8 mouse cellular contexts compared by ENCODE assay signal in genomic region chr14:19976421-19977270, GRCm38 (mm10). TPM values are rescaled to one million over a fixed set of nuclear protein-coding genes. Genes with fewer than 3 reads are reported as not detected.
DNase-seq lines count a peak whose midpoint lies in the region; ATAC-seq and TF ChIP-seq lines count a peak whose summit lies in the region.

No protein-coding gene starts in this region.

- peak overlapping the region; percentile 64 for H3K4me2 ChIP-seq in embryonic facial prominence, embryonic 15.5 days (replicated peaks)
- peak overlapping the region; percentile 89 for H3K4me2 ChIP-seq in heart, embryonic 12.5 days
- H3K4me2 ChIP-seq in kidney, embryonic 15.5 days, result peak overlapping the region; percentile 66
- H3K4me2 ChIP-seq in liver, embryonic 13.5 days, result peak overlapping the region; percentile 56
- peak overlapping the region; percentile 80 for H3K4me2 ChIP-seq in myocyte (ENCODE audit: low read depth)
- peak overlapping the region; percentile 71 for H3K4me2 ChIP-seq in stomach, embryonic 14.5 days (replicated peaks; ENCODE audit: low read depth, low read length)

- H3K9ac ChIP-seq in embryonic facial prominence, embryonic 15.5 days, result peak overlapping the region; percentile 21
- H3K9ac ChIP-seq in heart, embryonic 12.5 days, result peak overlapping the region; percentile 77
- H3K9ac ChIP-seq in kidney, embryonic 15.5 days, result peak overlapping the region; percentile 59
- H3K9ac ChIP-seq in liver, embryonic 13.5 days, result 0 out of 2 replicates have a peak overlapping the region, but pooled peaks have one; percentile 4
- peak overlapping the region; percentile 38; the same call in 1 of the 2 replicates for H3K9ac ChIP-seq in stomach, embryonic 14.5 days (replicated peaks; ENCODE audit: low read depth, low read length)

- no peaks in the 10 kb centered on the region for H3K27me3 ChIP-seq in embryonic facial prominence, embryonic 15.5 days
- no peaks in the 10 kb centered on the region for H3K27me3 ChIP-seq in heart, embryonic 12.5 days (replicated peaks)
- no peaks in the 10 kb centered on the region for H3K27me3 ChIP-seq in kidney, embryonic 15.5 days
- H3K27me3 ChIP-seq in liver, embryonic 13.5 days, result peaks cover 29% of the 10 kb centered on the region
- H3K27me3 ChIP-seq in myocyte (ENCODE audit: control insufficient read depth, insufficient read depth, insufficient read length), result no peaks in the 10 kb centered on the region
- H3K27me3 ChIP-seq in stomach, embryonic 14.5 days (ENCODE audit: control insufficient read depth, insufficient read depth, low read length), result no peaks in the 10 kb centered on the region

- H3K9me3 ChIP-seq in embryonic facial prominence, embryonic 15.5 days (replicated peaks), result no peaks in the 10 kb centered on the region
- no peaks in the 10 kb centered on the region for H3K9me3 ChIP-seq in heart, embryonic 12.5 days (replicated peaks)
- H3K9me3 ChIP-seq in kidney, embryonic 15.5 days (replicated peaks), result no peaks in the 10 kb centered on the region
- H3K9me3 ChIP-seq in liver, embryonic 13.5 days (replicated peaks), result no peaks in the 10 kb centered on the region
- H3K9me3 ChIP-seq in stomach, embryonic 14.5 days (ENCODE audit: control insufficient read depth, low read depth, low read length), result no peaks in the 10 kb centered on the region

- peak overlapping the region; percentile 47 for H3K4me3 ChIP-seq in embryonic facial prominence, embryonic 15.5 days (replicated peaks)
- H3K4me3 ChIP-seq in heart, embryonic 12.5 days, result peak overlapping the region; percentile 63
- H3K4me3 ChIP-seq in kidney, embryonic 15.5 days (replicated peaks), result peak overlapping the region; percentile 49
- peak overlapping the region; percentile 43 for H3K4me3 ChIP-seq in liver, embryonic 13.5 days (replicated peaks)
- peak overlapping the region; percentile 10 for H3K4me3 ChIP-seq in myocyte
- H3K4me3 ChIP-seq in stomach, embryonic 14.5 days (ENCODE audit: low read depth, low read length), result peak overlapping the region; percentile 41

- peak; percentile 52 for TF ChIP-seq POLR2A in myocyte (IDR thresholded peaks at IDR 0.05; ENCODE audit: insufficient read length, low read depth)

- H3K27ac ChIP-seq in embryonic facial prominence, embryonic 15.5 days (replicated peaks), result peak overlapping the region; percentile 86
- H3K27ac ChIP-seq in heart, embryonic 12.5 days (ENCODE audit: poor library complexity, severe bottlenecking), result peak overlapping the region; percentile 30
- peak overlapping the region; percentile 94 for H3K27ac ChIP-seq in kidney, embryonic 15.5 days
- H3K27ac ChIP-seq in liver, embryonic 13.5 days, result peak overlapping the region; percentile 34; the same call in 1 of the 2 replicates
- H3K27ac ChIP-seq in stomach, embryonic 14.5 days (ENCODE audit: low read length), result peak overlapping the region; percentile 86

- peak; percentile 71 for ATAC-seq in CD4-positive, CD25-positive, alpha-beta regulatory T cell, adult 4 months
- ATAC-seq in embryonic facial prominence, embryonic 15.5 days (ENCODE audit: insufficient number of reproducible peaks, low FRiP score, low TSS enrichment, low read depth), result peak; percentile 97
- peak; percentile 92 for ATAC-seq in heart, embryonic 12.5 days (ENCODE audit: insufficient number of reproducible peaks, low FRiP score)
- ATAC-seq in kidney, embryonic 15.5 days (replicated peaks; ENCODE audit: low FRiP score), result peak; percentile 98
- peak; percentile 88 for ATAC-seq in liver, embryonic 13.5 days (ENCODE audit: low read depth)
- ATAC-seq in stomach, embryonic 14.5 days (ENCODE audit: insufficient number of reproducible peaks, insufficient read depth, low FRiP score, low read depth), result peak; percentile 94

- H3K36me3 ChIP-seq in embryonic facial prominence, embryonic 15.5 days, result no peaks in the 10 kb centered on the region
- no peaks in the 10 kb centered on the region for H3K36me3 ChIP-seq in heart, embryonic 12.5 days
- no peaks in the 10 kb centered on the region for H3K36me3 ChIP-seq in kidney, embryonic 15.5 days
- no peaks in the 10 kb centered on the region for H3K36me3 ChIP-seq in liver, embryonic 13.5 days
- H3K36me3 ChIP-seq in myocyte (ENCODE audit: control insufficient read depth, insufficient read depth), result no peaks in the 10 kb centered on the region
- H3K36me3 ChIP-seq in stomach, embryonic 14.5 days (ENCODE audit: control insufficient read depth, insufficient read depth, low read length), result no peaks in the 10 kb centered on the region

- DNase-seq in adrenal gland, postnatal 36 days, result peak; percentile 74 to 84
- DNase-seq in liver, embryonic 13.5 days, result peak; percentile 44

- no peaks in the 10 kb centered on the region for H3K79me2 ChIP-seq in myocyte (ENCODE audit: control insufficient read depth, insufficient read depth)

- H3K4me1 ChIP-seq in embryonic facial prominence, embryonic 15.5 days, result peaks cover 21% of the 10 kb centered on the region
- H3K4me1 ChIP-seq in heart, embryonic 12.5 days (replicated peaks), result peaks cover 20% of the 10 kb centered on the region
- H3K4me1 ChIP-seq in kidney, embryonic 15.5 days, result peaks cover 22% of the 10 kb centered on the region
- H3K4me1 ChIP-seq in liver, embryonic 13.5 days (replicated peaks), result peaks cover 20% of the 10 kb centered on the region
- H3K4me1 ChIP-seq in stomach, embryonic 14.5 days (ENCODE audit: control insufficient read depth, insufficient read depth, low read length), result peaks cover 15% of the 10 kb centered on the region; the same call in 1 of the 2 replicates

- 1% methylated on average over 24 of the region's 24 CpGs for WGBS in embryonic facial prominence, embryonic 15.5 days
- WGBS in heart, embryonic 12.5 days, result under 1% methylated on average over 24 of the region's 24 CpGs
- under 1% methylated on average over 21 of the region's 24 CpGs for WGBS in kidney, embryonic 15.5 days
- under 1% methylated on average over 24 of the region's 24 CpGs for WGBS in liver, embryonic 13.5 days (ENCODE audit: insufficient replicate concordance)
- under 1% methylated on average over 24 of the region's 24 CpGs for WGBS in stomach, embryonic 14.5 days

- no peak overlapping the region for H3ac ChIP-seq in myocyte (ENCODE audit: control insufficient read depth, insufficient read length)

TF ChIP-seq in myocyte, 11 proteins besides CTCF, POLR2A, EP300 and RAD21:
- TF ChIP-seq E2F4 (IDR thresholded peaks at IDR 0.05; ENCODE audit: insufficient read depth), result no peak
- no peak for TF ChIP-seq MAX (IDR thresholded peaks at IDR 0.05; ENCODE audit: low read depth)
- no peak for TF ChIP-seq MYOD1 (IDR thresholded peaks at IDR 0.05; ENCODE audit: control insufficient read depth in 1 of 3, insufficient read length in 2 of 3, low read depth in 2 of 3)
- TF ChIP-seq TCF12 (IDR thresholded peaks at IDR 0.05; ENCODE audit: insufficient read depth, poor library complexity, severe bottlenecking), result no peak
- TF ChIP-seq CEBPB (IDR thresholded peaks at IDR 0.05; ENCODE audit: insufficient read depth, poor library complexity, severe bottlenecking), result no peak
- TF ChIP-seq MYOG (IDR thresholded peaks at IDR 0.05; ENCODE audit: control insufficient read depth in 1 of 3, insufficient read depth in 1 of 3, insufficient read length in 2 of 3, low read depth in 2 of 3), result no peak
- TF ChIP-seq TCF3 (IDR thresholded peaks at IDR 0.05; ENCODE audit: insufficient read length, low read depth), result no peak
- no peak for TF ChIP-seq POLR2AphosphoS2 (IDR thresholded peaks at IDR 0.05; ENCODE audit: insufficient read length, low read depth)
- no peak for TF ChIP-seq SRF (IDR thresholded peaks at IDR 0.05; ENCODE audit: control insufficient read depth, insufficient read length, low read depth)

RNA-seq across cellular contexts. Expression of gene Gng2, which starts 0.8 kb away (rescaled TPM):
- 10 to 100 TPM; 39.1 to 54.2 TPM for polyA plus RNA-seq in CD4-positive, CD25-positive, alpha-beta regulatory T cell, adult 4 months (2017; shearing (Covaris generic))
- 10 to 100 TPM; 28.6 to 33.5 TPM for total RNA-seq in adrenal gland, postnatal 36 days (2021)
- polyA plus RNA-seq in embryonic facial prominence, embryonic 15.5 days (2015; fragmentation: Nextera tagmentation; extraction: Ambion mirVana), result 56.9 and 67.6 TPM in 2 replicates
- polyA plus RNA-seq in heart, embryonic 12.5 days (2016; fragmentation: Nextera tagmentation; extraction: Ambion mirVana), result 31.2 and 37.7 TPM in 2 replicates
- polyA plus RNA-seq in kidney, embryonic 15.5 days (2015; fragmentation: Nextera tagmentation; extraction: Ambion mirVana), result 51.1 and 56.5 TPM in 2 replicates
- polyA plus RNA-seq in liver, embryonic 13.5 days (2015; fragmentation: Nextera tagmentation; extraction: Ambion mirVana), result 8.8 and 9.5 TPM in 2 replicates
- 5.0 TPM for polyA plus RNA-seq in myocyte (2012; fragmentation: generic; extraction: Trizol)
- polyA plus RNA-seq in stomach, embryonic 14.5 days (2014; fragmentation: Nextera tagmentation; extraction: Ambion mirVana), result 66.1 and 72.5 TPM in 2 replicates

Comparison
In these comparisons a context has a peak if more than half of its experiments do, and no peak if none do; other contexts are left out.
1. Peak in every context shown above with its lines: DNase-seq, ATAC-seq, H3K4me3 ChIP-seq and H3K27ac ChIP-seq.
2. H3K27ac ChIP-seq: peak in every context shown above with its lines; median percentile 94 in kidney, embryonic 15.5 days; 86 in embryonic facial prominence, embryonic 15.5 days; 86 in stomach, embryonic 14.5 days; 34 in liver, embryonic 13.5 days; 30 in heart, embryonic 12.5 days.
3. H3K4me3 ChIP-seq: peak in every context shown above with its lines; median percentile 63 in heart, embryonic 12.5 days; 49 in kidney, embryonic 15.5 days; 47 in embryonic facial prominence, embryonic 15.5 days; 43 in liver, embryonic 13.5 days; 41 in stomach, embryonic 14.5 days; 10 in myocyte.
4. H3K9ac ChIP-seq: peak in every context shown above with its lines; median percentile 77 in heart, embryonic 12.5 days; 59 in kidney, embryonic 15.5 days; 38 in stomach, embryonic 14.5 days; 21 in embryonic facial prominence, embryonic 15.5 days; 4 in liver, embryonic 13.5 days.